Mouse (Mus musculus) CH12.LX (cell line): ENCODE measurements around the gene Prkar1a. TPM values are rescaled to one million over a fixed set of nuclear protein-coding genes. Genes with fewer than 3 reads are reported as not detected.

ENCODE experiments used
- DNase-seq: peaks from one replicate; pipeline ENCODE4 v3.0.0-alpha.2; 2013; ENCODE audit errors: extremely low read depth
- H3K27ac ChIP-seq: 2 replicates; pipeline ENCODE4 v1.5.1; 2012; ENCODE audit warnings: low read depth, mild to moderate bottlenecking, control low read depth, moderate library complexity; ENCODE audit not compliant: insufficient read depth
- H3K27me3 ChIP-seq: replicated peaks from 2 replicates; pipeline ENCODE3; 2012; ENCODE audit warnings: inconsistent platforms
- H3K36me3 ChIP-seq, 2 experiments: replicated peaks in 1 of 2; 2 replicates each; pipeline versions ENCODE3 to v1.6.1; 2012; ENCODE audit warnings: inconsistent platforms in 1 of 2, low read length in 1 of 2, mild to moderate bottlenecking in 1 of 2, mixed read lengths in 1 of 2, moderate library complexity in 1 of 2; ENCODE audit not compliant: control insufficient read depth in 1 of 2, insufficient read depth in 1 of 2
- H3K4me1 ChIP-seq, 2 experiments: 2 replicates each; pipeline ENCODE4 v1.6.1; 2012; ENCODE audit warnings: inconsistent platforms in 1 of 2, moderate library complexity in 1 of 2; ENCODE audit not compliant: insufficient read depth in 2 of 2, control insufficient read depth in 1 of 2
- H3K4me2 ChIP-seq: 2 replicates; pipeline ENCODE4 v1.6.1; 2012; ENCODE audit warnings: low read depth, mild to moderate bottlenecking, control low read depth; ENCODE audit not compliant: poor library complexity, insufficient read depth, severe bottlenecking
- H3K4me3 ChIP-seq, 3 experiments: fragments of 150-350 bp in 1 of 3; sonication (generic) in 1 of 3; replicated peaks in 1 of 3; 2 replicates each; pipeline versions ENCODE3 to v1.5.1; 2011 to 2012; ENCODE audit warnings: low read depth in 2 of 3, low read length in 2 of 3, mild to moderate bottlenecking in 2 of 3, moderate library complexity in 2 of 3, control low read depth in 1 of 3, improper control_type of control experiment in 1 of 3, inconsistent platforms in 1 of 3, mixed read lengths in 1 of 3; ENCODE audit not compliant: poor library complexity in 1 of 3
- H3K79me2 ChIP-seq: replicated peaks from 2 replicates; pipeline ENCODE4 v1.6.1; 2012; ENCODE audit warnings: mild to moderate bottlenecking, moderate library complexity; ENCODE audit not compliant: control insufficient read depth, poor library complexity, insufficient read depth, severe bottlenecking; ENCODE audit errors: extremely low read depth
- H3K9ac ChIP-seq: 2 replicates; pipeline ENCODE4 v1.6.1; 2012; ENCODE audit warnings: low read depth, mild to moderate bottlenecking, control low read depth, moderate library complexity; ENCODE audit not compliant: insufficient read depth
- H3K9me3 ChIP-seq: replicated peaks from 2 replicates; pipeline ENCODE3; 2012; ENCODE audit warnings: low read length, inconsistent platforms, mixed read lengths
- BHLHE40 ChIP-seq: IDR thresholded peaks from 2 replicates; pipeline ENCODE4 v1.6.1; 2011; ENCODE audit warnings: mild to moderate bottlenecking, low read depth, low read length, improper control_type of control experiment
- CHD1 ChIP-seq: IDR thresholded peaks from 2 replicates; pipeline ENCODE4 v1.6.1; 2012; ENCODE audit warnings: low read depth, low read length, improper control_type of control experiment, inconsistent platforms
- CHD2 ChIP-seq: IDR thresholded peaks from 2 replicates; pipeline ENCODE4 v1.6.1; 2011; ENCODE audit warnings: low read length, improper control_type of control experiment
- ELF1 ChIP-seq: IDR thresholded peaks from 2 replicates; pipeline ENCODE4 v1.6.1; 2014; ENCODE audit warnings: low read depth, mild to moderate bottlenecking, inconsistent platforms, low read length, improper control_type of control experiment
- EP300 ChIP-seq: IDR thresholded peaks from 2 replicates; pipeline ENCODE4 v1.6.1; 2011; ENCODE audit warnings: low read length, improper control_type of control experiment
- ETS1 ChIP-seq: conservative IDR thresholded peaks from 2 replicates; pipeline ENCODE4 v1.6.1; 2012; ENCODE audit warnings: low read depth, mild to moderate bottlenecking, inconsistent platforms, low read length, improper control_type of control experiment, moderate library complexity
- GABPA ChIP-seq: IDR thresholded peaks from 2 replicates; pipeline ENCODE4 v1.6.1; 2012; ENCODE audit warnings: low read depth, low read length, improper control_type of control experiment, inconsistent platforms; ENCODE audit not compliant: insufficient replicate concordance
- IRF4 ChIP-seq: IDR thresholded peaks from 2 replicates; pipeline ENCODE4 v1.6.1; 2014; ENCODE audit warnings: low read depth, mild to moderate bottlenecking, inconsistent platforms, low read length, improper control_type of control experiment
- JUN ChIP-seq: IDR thresholded peaks from 2 replicates; pipeline ENCODE4 v1.6.1; 2011; ENCODE audit warnings: low read depth, mild to moderate bottlenecking, low read length, improper control_type of control experiment, moderate library complexity; ENCODE audit not compliant: insufficient read depth
- JUND ChIP-seq: conservative IDR thresholded peaks from 2 replicates; pipeline ENCODE4 v1.6.1; 2011; ENCODE audit warnings: low read depth, low read length, improper control_type of control experiment
- KAT2A ChIP-seq: IDR thresholded peaks from 2 replicates; pipeline ENCODE4 v1.6.1; 2012; ENCODE audit warnings: low read length, improper control_type of control experiment, inconsistent platforms; ENCODE audit not compliant: insufficient replicate concordance
- MAX ChIP-seq: IDR thresholded peaks from 2 replicates; pipeline ENCODE4 v1.6.1; 2011; ENCODE audit warnings: low read length, improper control_type of control experiment
- MAZ ChIP-seq: IDR thresholded peaks from 2 replicates; pipeline ENCODE4 v1.6.1; 2012; ENCODE audit warnings: low read depth, mild to moderate bottlenecking, inconsistent platforms, low read length, improper control_type of control experiment, moderate library complexity
- MXI1 ChIP-seq: IDR thresholded peaks from 2 replicates; pipeline ENCODE4 v1.6.1; 2011; ENCODE audit warnings: mild to moderate bottlenecking, low read depth, low read length, improper control_type of control experiment
- MYC ChIP-seq: IDR thresholded peaks from 2 replicates; pipeline ENCODE4 v1.6.1; 2011; ENCODE audit warnings: low read depth, mild to moderate bottlenecking, improper control_type of control experiment, low read length
- POLR2AphosphoS2 ChIP-seq: IDR thresholded peaks from 2 replicates; pipeline ENCODE4 v1.6.1; 2011; ENCODE audit warnings: low read depth, low read length, improper control_type of control experiment
- RAD21 ChIP-seq: IDR thresholded peaks from 2 replicates; pipeline ENCODE4 v1.6.1; 2011; ENCODE audit warnings: low read depth, mild to moderate bottlenecking, low read length, improper control_type of control experiment, moderate library complexity
- RCOR1 ChIP-seq: conservative IDR thresholded peaks from 2 replicates; pipeline ENCODE4 v1.6.1; 2012; ENCODE audit warnings: low read depth, mild to moderate bottlenecking, inconsistent platforms, low read length, improper control_type of control experiment
- SIN3A ChIP-seq: IDR thresholded peaks from 2 replicates; pipeline ENCODE4 v1.6.1; 2012; ENCODE audit warnings: low read length, improper control_type of control experiment, inconsistent platforms
- SMC3 ChIP-seq: IDR thresholded peaks from 2 replicates; pipeline ENCODE4 v1.6.1; 2011; ENCODE audit warnings: low read depth, low read length, improper control_type of control experiment
- TBP ChIP-seq: conservative IDR thresholded peaks from 2 replicates; pipeline ENCODE4 v1.6.1; 2011; ENCODE audit warnings: low read depth, low read length, improper control_type of control experiment
- TCF12 ChIP-seq: IDR thresholded peaks from 2 replicates; pipeline ENCODE4 v1.6.1; 2014; ENCODE audit warnings: low read depth, mild to moderate bottlenecking, inconsistent platforms, low read length, improper control_type of control experiment
- UBTF ChIP-seq: IDR thresholded peaks from 2 replicates; pipeline ENCODE4 v1.6.1; 2012; ENCODE audit warnings: low read depth, mild to moderate bottlenecking, inconsistent platforms, low read length, improper control_type of control experiment, moderate library complexity
- USF2 ChIP-seq: conservative IDR thresholded peaks from 2 replicates; pipeline ENCODE4 v1.6.1; 2011; ENCODE audit warnings: low read depth, low read length, improper control_type of control experiment
- ZC3H11A ChIP-seq: IDR thresholded peaks from 2 replicates; pipeline ENCODE4 v1.6.1; 2012; ENCODE audit warnings: low read depth, mild to moderate bottlenecking, inconsistent platforms, low read length, improper control_type of control experiment
- ZKSCAN1 ChIP-seq: IDR thresholded peaks from 2 replicates; pipeline ENCODE4 v1.6.1; 2012; ENCODE audit warnings: low read depth, inconsistent platforms, low read length, improper control_type of control experiment, borderline replicate concordance
- ZMIZ1 ChIP-seq: IDR thresholded peaks from 2 replicates; pipeline ENCODE4 v1.6.1; 2012; ENCODE audit warnings: low read depth, mild to moderate bottlenecking, inconsistent platforms, low read length, improper control_type of control experiment
- dilution Hi-C: fragments of 300-500 bp; cut with MboI; formaldehyde crosslinking; loops from 2 replicates; pipeline ENCODE4 v1.14.3; 2020; ENCODE audit warnings: low sequenced_read_pairs; ENCODE audit not compliant: extremely low pct_unique_long_range_greater_than_20kb, extremely low pct_ligation_motif_present
- in situ Hi-C: fragments of 300-500 bp; cut with MboI; formaldehyde crosslinking; loops from 3 replicates; pipeline ENCODE4 v1.14.3; 2019; ENCODE audit warnings: low sequenced_read_pairs, low pct_ligation_motif_present, low pct_unique_long_range_greater_than_20kb, mixed read lengths
- polyA plus RNA-seq: library from polyadenylated mRNA; unstranded; fragments of >175 nt; gene quantifications from 2 replicates; pipeline ENCODE4 v1.2.1, GENCODE M21; 2012; ENCODE audit warnings: low read depth; ENCODE audit not compliant: insufficient read length
- total RNA-seq, 2 experiments: library from RNA; depleted of rRNA; stranded (reverse); fragments of 300-350 nt in 1 of 2; fragments of >200 nt in 1 of 2; gene quantifications; 2 replicates each; pipeline ENCODE4 v1.2.3; 2012 to 2014

Gene Prkar1a
- total and polyA plus RNA-seq, 3 experiments = 93.1 to 220 (median 111) TPM

DNA sequence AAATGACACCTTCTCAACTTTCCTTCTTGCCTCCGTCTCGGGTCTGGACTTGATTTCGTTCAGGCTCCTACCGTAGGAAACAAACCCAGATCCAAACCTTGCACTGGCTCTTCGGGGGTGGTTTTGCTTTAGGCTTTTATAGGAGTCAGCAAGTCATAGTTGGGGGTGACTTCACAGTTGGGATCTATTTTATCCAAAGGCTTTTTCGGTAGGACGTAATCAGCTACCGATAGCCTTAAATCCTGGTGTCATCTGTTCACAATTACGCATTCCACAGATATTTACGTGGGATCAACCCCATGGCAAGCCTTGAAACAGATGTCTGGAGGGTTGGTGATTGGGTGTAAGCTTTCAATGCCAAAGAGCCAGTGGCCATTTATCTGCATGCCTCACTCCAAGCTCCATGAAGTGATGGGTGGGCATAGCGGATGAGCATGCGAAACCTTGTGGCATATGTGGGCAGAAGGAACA is 66.1 kb downstream of the Prkar1a start:
- TF ChIP-seq SIN3A = no peak
- TF ChIP-seq BHLHE40 = no peak
- no peak for TF ChIP-seq CHD1
- TF ChIP-seq UBTF = no peak
- TF ChIP-seq ZC3H11A = no peak
- TF ChIP-seq SMC3 = no peak
- TF ChIP-seq TCF12 = no peak
- TF ChIP-seq RAD21 = no peak
- TF ChIP-seq ZMIZ1 = no peak
- no peak for TF ChIP-seq MYC
- no peak for TF ChIP-seq ETS1
- Histone ChIP-seq H3K36me3 (no peaks in the 10 kb centered on the region), H3K79me2 (no peaks in the 10 kb centered on the region), H3K27ac (no peak overlapping the region), H3K9ac (no peak overlapping the region), H3K27me3 (no peaks in the 10 kb centered on the region), H3K4me2 (no peak overlapping the region), H3K4me1 (no peaks in the 10 kb centered on the region), H3K9me3 (no peaks in the 10 kb centered on the region), H3K4me3 (no peak overlapping the region)
- dilution Hi-C loops = no loop called here
- no peak for DNase-seq
- in situ Hi-C loops = no loop called here

DNA sequence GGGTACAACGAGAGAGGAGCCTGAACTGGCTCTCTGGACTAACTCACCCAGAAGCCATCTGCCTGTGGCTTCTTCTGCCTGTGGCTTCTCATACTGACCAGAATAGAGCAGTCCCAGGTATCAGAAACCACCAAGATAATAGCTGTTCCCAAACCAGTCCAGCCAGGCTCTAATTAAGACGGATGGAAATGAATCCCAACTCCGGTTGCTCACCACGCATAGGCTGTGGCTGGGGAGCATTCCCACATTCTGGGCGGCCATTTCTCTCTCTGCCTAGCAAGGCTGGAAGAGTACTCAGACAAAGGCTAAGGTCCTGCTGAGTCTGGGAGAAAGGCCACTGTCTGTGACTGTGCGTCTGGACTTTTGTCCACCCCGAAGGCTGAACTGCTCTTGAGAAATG is 67.8 kb downstream of the Prkar1a start:
- Histone ChIP-seq H3K79me2 (no peaks in the 10 kb centered on the region), H3K9me3 (no peaks in the 10 kb centered on the region), H3K36me3 (no peaks in the 10 kb centered on the region), H3K4me1 (no peaks in the 10 kb centered on the region), H3K27me3 (no peaks in the 10 kb centered on the region), H3K9ac (no peak overlapping the region), H3K4me2 (no peak overlapping the region), H3K27ac (no peak overlapping the region), H3K4me3 (no peak overlapping the region)
- DNase-seq = no peak
- TF ChIP-seq ZKSCAN1 = no peak
- no peak for TF ChIP-seq EP300
- no peak for TF ChIP-seq MYC
- in situ Hi-C loops = no loop called here
- dilution Hi-C loops = no loop called here

DNA sequence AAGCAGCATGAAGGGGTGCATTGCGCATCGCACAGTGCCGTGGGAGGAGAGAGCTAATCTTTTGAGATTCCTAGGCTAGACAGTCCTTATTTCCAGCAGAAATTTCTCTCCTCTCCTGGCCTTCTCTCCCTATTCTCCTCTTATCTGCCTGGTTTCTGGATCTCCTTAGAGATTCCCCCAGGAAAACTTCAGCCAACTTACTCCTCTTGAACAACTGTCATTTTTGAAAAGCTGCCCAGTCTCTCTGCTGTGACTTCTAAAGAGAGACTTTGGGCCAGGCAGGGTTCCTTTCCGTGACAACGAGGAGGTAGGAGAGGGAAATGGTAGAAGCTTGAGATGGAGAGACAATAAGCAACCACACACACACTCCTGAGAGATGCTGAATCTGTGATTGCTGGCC is 68.2 kb downstream of the Prkar1a start:
- Histone ChIP-seq H3K36me3 (no peaks in the 10 kb centered on the region), H3K9ac (no peak overlapping the region), H3K27ac (no peak overlapping the region), H3K27me3 (no peaks in the 10 kb centered on the region)
- dilution Hi-C loops (no loop called here), in situ Hi-C loops (no loop called here)
- no peak for DNase-seq
- TF ChIP-seq RCOR1 = no peak
- no peak for TF ChIP-seq KAT2A
- TF ChIP-seq MAX = no peak
- TF ChIP-seq MAZ = no peak
- TF ChIP-seq IRF4 = no peak
- no peak for TF ChIP-seq MYC
- TF ChIP-seq SIN3A = no peak
- no peak for TF ChIP-seq ELF1
- TF ChIP-seq CHD2 = no peak
- TF ChIP-seq USF2 = no peak
- no peak for TF ChIP-seq TBP
- no peak for TF ChIP-seq JUN
- TF ChIP-seq POLR2AphosphoS2 = no peak
- TF ChIP-seq MXI1 = no peak
- no peak for TF ChIP-seq RAD21
- no peak for TF ChIP-seq GABPA
- TF ChIP-seq UBTF = no peak
- TF ChIP-seq JUND = no peak
- TF ChIP-seq, all 38 proteins: peak for 0
- H3K4me2 ChIP-seq = no peak overlapping the region
- no peaks in the 10 kb centered on the region for H3K79me2 ChIP-seq
- H3K4me1 ChIP-seq = no peaks in the 10 kb centered on the region
- H3K4me3 ChIP-seq = no peak overlapping the region
- H3K9me3 ChIP-seq = no peaks in the 10 kb centered on the region
